Mouse (Mus musculus): ENCODE measurements around the gene Pgam5.
A peak's percentile ranks its signal among the peaks of the same experiment; 100 is the strongest.

The Pgam5 gene

GRCm38 (mm10) chr5:110269141-110270101 lies at the start of gene Pgam5:
Gene Pgam5 (minus strand): TSS chr5:110269913.
- peak; percentile 96 for DNase-seq (ENCODE audit: low read depth, low spot score)

GRCm38 (mm10) chr5:110313127-110313526 lies 43.4 kb upstream of the Pgam5 start:
- no peak for DNase-seq (ENCODE audit: low read depth, low spot score)

DNA sequence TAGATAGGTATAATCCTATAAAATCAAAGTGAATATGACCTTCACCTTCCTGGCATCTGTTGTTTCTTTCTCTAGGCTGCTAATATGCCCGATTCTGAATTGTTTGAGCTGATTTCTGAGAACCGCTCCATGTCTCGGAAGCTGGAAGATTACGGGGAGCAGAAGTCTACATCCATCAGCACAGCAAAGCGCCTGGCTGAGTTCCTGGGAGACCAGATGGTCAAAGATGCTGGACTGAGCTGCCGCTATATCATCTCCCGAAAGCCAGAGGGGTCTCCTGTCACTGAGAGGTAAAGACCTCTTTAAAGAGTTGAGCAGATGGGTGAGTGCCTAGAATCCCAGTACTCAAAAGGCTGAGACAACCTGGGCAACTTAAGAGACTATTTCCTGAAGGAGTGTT lies 39.1 kb upstream of the Pgam5 start:
- DNase-seq (ENCODE audit: low read depth, low spot score) = no peak

DNA sequence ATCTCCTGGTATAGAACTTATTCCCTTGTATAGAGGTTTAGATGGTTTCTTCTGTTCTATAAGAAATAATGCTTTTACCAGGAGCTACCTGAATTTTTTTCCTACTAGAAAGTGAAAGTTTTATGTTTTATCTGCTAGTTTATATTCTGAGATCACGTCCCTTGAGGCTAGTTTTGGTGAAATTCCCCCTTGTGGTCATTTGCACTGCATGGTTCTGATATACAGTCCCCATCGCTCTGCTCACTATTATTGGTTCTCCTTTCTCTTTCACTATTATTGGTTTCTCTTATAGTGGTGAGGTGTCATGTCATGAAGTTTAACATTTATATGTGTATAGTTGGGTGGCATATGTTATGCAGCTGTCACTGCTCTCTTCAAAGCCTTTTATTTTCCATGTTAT lies 30.9 kb upstream of the Pgam5 start:
- no peak for DNase-seq (ENCODE audit: low read depth, low spot score)

DNA sequence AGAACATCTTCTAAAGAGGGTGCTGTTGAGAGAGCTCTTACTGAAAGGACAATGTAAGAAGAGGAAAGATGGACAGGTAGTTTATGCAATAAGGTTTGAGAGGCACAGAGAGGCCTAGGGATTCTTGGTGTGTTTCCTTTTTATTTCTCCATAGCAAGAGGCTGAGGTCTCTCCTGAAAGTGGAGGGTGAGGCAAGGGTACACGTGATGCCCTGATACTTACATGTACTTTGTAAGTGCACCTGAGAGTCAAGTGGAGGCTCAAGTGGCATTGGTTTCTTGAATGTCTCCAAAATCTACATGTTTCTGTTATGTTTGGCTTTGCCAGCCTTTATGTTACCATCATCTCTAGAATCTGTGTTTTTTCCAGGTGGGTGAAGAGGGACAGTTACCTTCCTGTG lies 26.9 kb upstream of the Pgam5 start:
- no peak for DNase-seq (ENCODE audit: low read depth, low spot score)

- no peak for DNase-seq (ENCODE audit: low read depth, low spot score)
Observed at GRCm38 (mm10) chr5:110291649-110292048, 21.9 kb upstream of the Pgam5 start.

DNA sequence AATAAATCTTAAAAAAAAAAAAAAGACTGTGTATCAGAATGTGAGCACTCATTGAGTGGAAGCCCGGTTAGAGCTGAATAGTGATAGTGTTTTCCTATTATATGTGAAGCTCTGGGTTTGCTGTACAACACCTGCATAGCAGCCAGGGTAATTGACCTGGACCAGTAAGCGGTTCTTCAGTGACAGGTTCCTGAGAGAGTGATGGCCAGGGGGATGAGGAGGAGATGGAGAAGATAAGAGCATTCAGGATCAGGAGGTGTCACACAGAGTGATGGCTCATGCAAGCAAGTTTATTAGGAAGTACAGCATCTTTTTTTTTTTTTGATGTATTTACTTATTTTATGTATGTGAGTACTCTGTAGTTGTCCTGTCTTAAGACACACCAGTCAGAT lies 17.4 kb upstream of the Pgam5 start:
- DNase-seq (ENCODE audit: low read depth, low spot score) = no peak

DNA sequence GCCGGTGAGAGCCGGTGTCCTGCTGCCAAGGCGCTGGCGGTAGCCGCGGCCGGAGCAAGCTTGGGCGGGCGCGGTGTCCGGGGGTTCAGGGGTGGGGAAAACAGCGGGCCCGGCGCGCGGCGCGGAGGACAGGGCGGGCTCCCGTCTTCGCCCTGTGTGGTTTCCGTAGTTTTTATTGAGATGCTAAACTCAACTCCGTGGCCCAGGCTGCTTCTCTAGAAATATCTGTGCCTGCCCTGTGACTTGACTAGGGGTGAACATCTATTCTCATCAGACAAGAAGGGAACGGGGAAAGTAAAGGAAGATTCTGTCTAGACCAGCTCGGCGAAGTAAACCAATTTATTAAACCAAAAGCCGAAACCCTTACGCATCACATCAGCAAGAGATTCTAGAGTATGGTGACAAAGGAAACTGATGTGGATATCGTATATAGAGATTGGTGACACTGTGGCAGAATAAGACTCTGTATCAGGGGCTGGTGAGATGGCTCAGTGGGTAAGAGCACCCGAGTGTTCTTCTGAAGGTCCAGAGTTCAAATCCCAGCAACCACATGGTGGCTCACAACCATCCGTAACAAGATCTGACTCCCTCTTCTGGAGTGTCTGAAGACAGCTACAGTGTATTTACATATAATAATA lies 16.9 kb upstream of the Pgam5 start:
- DNase-seq (ENCODE audit: low read depth, low spot score) = no peak

GRCm38 (mm10) chr5:110285770-110286445 lies 16.2 kb upstream of the Pgam5 start, which contains the start of the genes Pxmp2 and Pole:
Gene Pxmp2 (minus strand): TSS chr5:110286186.
Gene Pole (plus strand): TSS chr5:110286306.
- DNase-seq (ENCODE audit: low read depth, low spot score) = peak; percentile 97

- DNase-seq (ENCODE audit: low read depth, low spot score) = no peak
Observed at GRCm38 (mm10) chr5:110285156-110285555, 15.4 kb upstream of the Pgam5 start.

GRCm38 (mm10) chr5:110284536-110284935 lies 14.8 kb upstream of the Pgam5 start:
- peak; percentile 90 for DNase-seq (ENCODE audit: low read depth, low spot score)

DNA sequence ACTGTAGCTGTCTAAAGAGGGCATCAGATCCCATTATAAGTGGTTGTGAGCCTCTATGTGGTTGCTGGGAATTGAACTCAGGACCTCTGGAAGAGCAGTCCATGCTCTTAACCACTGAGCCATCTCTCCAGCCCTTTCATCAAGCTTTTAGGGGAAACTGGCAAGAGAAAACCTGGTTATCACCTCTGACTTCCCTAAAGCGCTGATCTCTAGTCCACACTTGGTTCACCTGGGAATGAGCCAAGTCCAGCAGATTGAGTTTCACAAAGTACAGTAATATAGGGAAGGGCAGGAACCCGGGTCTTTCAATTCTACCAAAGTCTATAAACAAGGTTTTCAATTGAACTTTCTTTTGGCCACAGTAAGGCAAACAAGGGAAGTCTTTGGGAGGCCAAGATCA lies 12.3 kb upstream of the Pgam5 start:
- DNase-seq (ENCODE audit: low read depth, low spot score) = no peak

DNA sequence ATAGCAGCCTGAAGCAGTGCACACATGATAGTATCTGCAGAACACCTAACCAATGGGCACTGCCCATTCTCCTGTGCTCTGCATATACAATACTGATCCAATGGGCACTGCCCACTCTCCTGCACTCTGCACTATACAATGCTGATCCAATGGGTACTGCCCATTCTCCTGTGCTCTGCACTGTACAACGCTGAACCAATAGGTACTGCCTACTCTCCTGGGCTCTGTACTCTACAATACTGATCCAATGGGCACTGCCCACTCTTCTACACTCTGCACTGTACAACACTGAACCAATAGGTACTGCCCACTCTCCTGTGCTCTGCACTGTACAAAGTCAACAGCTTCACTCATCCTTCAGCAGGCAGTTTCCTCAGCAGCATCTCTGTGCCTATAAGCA lies 7.2 kb upstream of the Pgam5 start:
- no peak for DNase-seq (ENCODE audit: low read depth, low spot score)

DNA sequence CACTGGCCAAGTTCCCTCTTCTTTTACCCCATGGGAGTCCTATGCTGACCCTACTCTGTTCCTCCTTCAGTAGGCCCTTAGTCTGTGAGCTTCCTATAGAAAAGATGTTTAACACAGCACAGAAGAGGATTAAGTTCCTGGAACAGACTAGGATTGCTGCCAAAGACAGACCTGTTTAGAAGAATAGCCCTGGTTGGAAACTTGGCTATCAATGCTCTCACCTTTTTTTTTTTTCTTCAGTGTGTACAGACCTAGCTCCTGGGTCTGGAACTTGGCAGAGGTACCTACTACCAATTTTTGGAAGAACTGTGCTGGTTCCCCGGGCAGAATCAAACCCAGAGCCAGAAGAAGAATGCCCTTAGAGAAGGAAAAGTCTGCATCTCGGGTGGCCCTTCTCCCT lies 6.7 kb upstream of the Pgam5 start:
- no peak for DNase-seq (ENCODE audit: low read depth, low spot score)

GRCm38 (mm10) chr5:110274846-110275245 lies 5.1 kb upstream of the Pgam5 start:
- DNase-seq (ENCODE audit: low read depth, low spot score) = no peak

DNA sequence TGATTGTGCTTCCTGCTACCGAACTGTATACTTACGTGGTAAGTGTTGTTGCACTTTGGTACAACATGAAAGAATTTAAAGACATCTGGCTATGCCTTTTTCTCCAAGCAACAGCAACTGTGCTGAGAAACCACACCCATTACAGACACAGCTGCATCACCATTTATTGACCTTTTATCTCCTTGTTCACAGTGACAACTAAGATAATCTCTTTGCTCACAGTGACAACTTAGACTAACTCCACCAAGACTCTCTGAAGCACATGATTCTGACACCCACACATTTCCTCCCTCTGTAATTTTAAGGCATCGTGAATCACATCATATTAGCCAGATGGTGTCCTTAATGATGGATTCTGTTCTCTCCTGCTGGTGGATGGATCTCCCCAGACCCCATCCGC lies 4.4 kb upstream of the Pgam5 start:
- DNase-seq (ENCODE audit: low read depth, low spot score) = no peak

DNA sequence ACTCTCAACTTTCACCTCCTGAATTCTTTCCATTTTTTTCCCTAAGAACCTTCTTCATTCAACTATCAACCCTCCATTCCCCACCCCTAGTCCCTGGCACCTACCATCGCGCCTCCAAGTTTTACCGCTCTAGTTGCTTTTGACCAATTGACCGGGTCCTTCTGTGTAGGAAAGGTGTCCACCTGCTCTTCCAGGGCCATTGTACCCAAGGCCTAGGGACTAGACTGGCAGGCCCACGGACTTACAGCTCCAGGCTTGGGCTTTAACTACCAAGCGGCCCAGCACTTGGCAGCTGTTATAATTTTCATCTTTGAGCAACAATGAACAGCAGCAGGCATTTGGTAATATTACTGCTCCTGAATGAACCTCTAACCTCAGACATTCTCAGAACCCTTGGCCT lies 529 bp upstream of the Pgam5 start:
- DNase-seq (ENCODE audit: low read depth, low spot score) = no peak

DNA sequence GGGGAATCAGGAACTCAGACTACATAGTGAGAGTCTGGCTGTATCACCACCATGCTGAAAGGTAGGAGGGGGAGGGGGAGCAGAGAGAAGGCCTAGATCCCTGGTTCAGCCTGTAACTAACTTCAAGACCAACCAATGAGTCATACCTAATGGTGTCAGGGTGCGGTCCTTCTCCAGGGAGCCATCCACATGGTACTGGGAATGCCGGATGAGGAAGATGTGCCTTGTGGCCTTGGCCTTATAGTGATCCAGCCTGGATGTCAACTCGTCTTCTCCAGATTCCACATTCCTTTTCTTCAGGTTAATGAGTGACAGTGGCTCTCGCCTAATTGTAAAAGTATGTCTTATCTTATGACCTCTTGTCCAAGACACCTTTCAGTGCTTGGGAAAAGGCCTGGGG lies 2.8 kb downstream of the Pgam5 start:
- DNase-seq (ENCODE audit: low read depth, low spot score) = peak; percentile 27

GRCm38 (mm10) chr5:110244091-110244490 lies 25.6 kb downstream of the Pgam5 start:
- DNase-seq (ENCODE audit: low read depth, low spot score) = no peak

DNA sequence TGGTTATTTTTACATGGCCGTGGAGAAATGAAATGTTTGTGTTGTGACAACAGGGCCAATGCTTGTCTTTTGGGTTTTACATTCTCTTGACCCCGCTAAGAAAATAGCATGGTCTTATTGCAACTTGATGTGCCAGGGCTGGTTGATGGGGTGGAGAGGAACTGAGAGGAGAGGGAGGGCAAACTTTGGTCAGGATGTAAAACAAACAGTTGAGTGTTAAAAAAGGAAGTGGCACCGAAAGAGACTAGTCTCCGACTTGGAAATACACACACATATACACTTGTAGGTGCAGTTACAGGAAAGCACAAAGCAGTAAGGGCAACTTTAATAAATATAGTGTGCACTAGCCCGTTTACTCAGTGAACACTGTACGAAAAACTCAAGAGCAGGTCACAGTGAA lies 37.4 kb downstream of the Pgam5 start:
- DNase-seq (ENCODE audit: low read depth, low spot score) = no peak

- DNase-seq (ENCODE audit: low read depth, low spot score) = peak; percentile 67
Observed at GRCm38 (mm10) chr5:110231638-110232037, 38.1 kb downstream of the Pgam5 start.

DNA sequence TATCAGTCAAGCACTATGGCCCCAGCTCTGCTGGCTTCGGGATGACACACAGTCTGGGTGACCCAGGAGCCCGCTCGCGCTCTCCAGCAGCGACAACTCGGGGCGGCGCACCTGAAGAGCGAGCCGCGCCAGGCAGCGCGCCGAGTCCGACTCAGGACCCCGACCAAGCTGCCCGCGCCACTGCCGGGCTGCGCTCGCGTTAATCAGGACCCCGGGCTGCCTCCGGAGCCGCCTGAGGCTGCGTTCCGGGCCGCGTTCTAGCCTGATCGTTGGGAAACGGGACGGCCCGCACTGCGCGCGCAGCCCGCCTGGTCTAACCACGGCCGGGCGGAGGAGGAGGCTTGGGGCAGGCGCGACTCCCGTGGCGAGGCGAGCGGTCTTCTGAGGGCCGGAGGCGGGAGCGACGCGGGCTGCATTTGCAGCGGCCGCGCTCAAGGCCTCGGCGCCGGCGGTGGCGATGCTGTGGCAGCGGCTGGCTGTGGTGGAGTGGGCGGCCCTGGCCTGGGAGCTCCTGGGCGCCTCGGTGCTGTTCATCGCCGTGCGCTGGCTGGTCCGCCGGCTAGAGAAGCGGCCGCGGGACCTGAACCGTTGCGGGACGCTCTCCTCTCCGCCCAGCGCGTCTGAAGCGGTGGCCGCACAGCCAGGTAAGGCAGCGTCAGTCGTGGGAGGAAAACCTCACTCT lies 38.8 kb downstream of the Pgam5 start, which contains the start of gene Ankle2:
Ankle2 (plus strand) TSS at position 225 of the 682 bp plus-strand sequence.
- DNase-seq (ENCODE audit: low read depth, low spot score) = peak; percentile 98
